Mouse (Mus musculus) heart, postnatal 14 days (tissue): ENCODE measurements around the gene Pagr1b. TPM values are rescaled to one million over a fixed set of nuclear protein-coding genes. Genes with fewer than 3 reads are reported as not detected.

Experiments
- DNase-seq, 2 experiments: peaks; one replicate each; pipeline ENCODE4 v3.0.0; 2021 to 2022
- intact Hi-C: fragments of 180-260 bp; cut with DNase I; formaldehyde crosslinking; loops from one replicate; pipeline ENCODE4 v1.15.1; 2025
- microRNA-seq, 2 experiments: library from miRNA; unstranded; fragments of <30 nt; microRNA quantifications; one replicate each; pipeline ENCODE4 v1.2.0; 2021 to 2022
- total RNA-seq, 2 experiments: library from RNA; stranded (reverse); gene quantifications; 2 replicates each; pipeline ENCODE4 v1.2.3; 2021

Gene Pagr1b
- total RNA-seq, 2 experiments from 2014 or later: not detected

GRCm38 (mm10) chr7:126961965-126962364, 54.3 kb downstream of the Pagr1b start:
- no peak for DNase-seq
- intact Hi-C loops: no loop called here

GRCm38 (mm10) chr7:126961095-126961494, 55.2 kb downstream of the Pagr1b start:
- DNase-seq: no peak
- intact Hi-C loops: no loop called here

- intact Hi-C loops: no loop called here
- no peak for DNase-seq
Observed at GRCm38 (mm10) chr7:126959780-126960179, 56.5 kb downstream of the Pagr1b start.

DNA sequence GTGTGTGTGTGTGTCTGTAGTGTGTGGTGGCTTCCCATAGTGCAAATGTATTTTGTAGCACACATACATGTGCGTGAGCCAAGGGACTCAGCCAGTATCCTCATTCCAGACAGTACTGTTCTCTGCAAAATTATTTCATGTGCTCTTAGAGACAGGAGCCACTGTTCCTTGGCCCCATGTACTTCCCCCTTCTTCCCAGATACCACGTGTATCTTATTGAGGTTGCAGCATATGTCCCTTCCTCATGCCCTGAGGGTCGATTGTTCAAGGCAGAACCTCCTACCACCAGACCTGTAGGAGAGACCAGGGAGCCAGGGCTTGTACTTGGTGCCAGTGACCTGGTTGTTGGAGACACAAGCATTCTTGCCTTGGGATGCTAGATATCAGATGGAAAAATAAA, 61.2 kb downstream of the Pagr1b start:
- intact Hi-C loops: no loop called here
- DNase-seq: no peak

DNA sequence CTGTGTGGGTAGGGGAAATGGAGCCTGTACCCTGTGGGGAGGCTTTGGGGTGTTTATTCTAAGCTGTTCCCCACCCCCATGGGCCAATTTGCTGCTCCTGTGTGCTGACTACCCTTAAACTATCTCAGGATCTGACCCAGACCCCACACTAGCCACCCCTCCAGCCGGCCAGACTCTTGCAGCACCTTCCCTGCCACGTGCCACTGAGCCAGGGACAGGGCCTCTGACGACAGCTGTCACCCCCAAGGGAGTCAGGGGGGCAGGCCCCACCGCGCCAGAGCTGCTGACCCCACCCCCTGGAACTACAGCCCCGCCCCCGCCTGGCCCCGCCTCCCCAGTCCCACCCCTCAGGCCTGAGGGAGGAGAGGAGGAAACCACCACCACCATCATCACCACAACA, 63.6 kb downstream of the Pagr1b start:
- no peak for DNase-seq
- intact Hi-C loops: no loop called here

DNA sequence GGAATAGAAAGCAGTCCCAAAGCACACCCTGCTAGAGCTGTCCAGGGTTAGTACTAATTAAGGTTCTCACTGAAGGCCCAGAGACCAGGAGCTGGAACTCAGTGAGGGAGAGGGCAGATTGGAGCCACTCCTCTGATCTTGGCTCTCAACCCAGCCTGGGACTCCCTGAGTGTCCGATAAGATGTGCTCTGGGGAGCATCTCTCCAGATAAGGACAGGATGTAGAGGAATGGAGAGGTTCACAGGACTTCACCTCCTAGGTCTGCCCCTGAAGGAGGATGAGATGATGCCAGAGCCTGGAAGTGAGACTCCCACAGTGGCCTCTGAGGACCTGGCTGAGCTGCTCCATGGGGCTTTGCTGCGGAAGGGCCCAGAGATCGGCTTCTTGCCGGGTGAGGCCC, 64.5 kb downstream of the Pagr1b start:
- intact Hi-C loops: loop anchor here (2.0 kb wide), 1 partner anchor 25 kb away; the partner anchor contains the start of gene Cdiptos
- no peak for DNase-seq

Small RNAs within 50 kb of the gene (microRNA-seq; reads per million reads assigned to microRNA genes)
- gene Gm44343: 0 reads per million in 2 experiments

Other genes starting within 250 kb of the Pagr1b start
- 10 to 100 TPM; 62.9 to 77.1 TPM for gene Ypel3, start 239.5 kb downstream of the Pagr1b start, total RNA-seq
- gene Tbx6, start 235.0 kb downstream of the Pagr1b start, total RNA-seq: under 1 TPM; 0.44 to 0.62 TPM
- 10 to 100 TPM; 38.8 to 49.6 TPM for gene Ppp4c, start 224.0 kb downstream of the Pagr1b start, total RNA-seq
- gene Fam57b, start 218.8 kb downstream of the Pagr1b start, total RNA-seq: 10 to 100 TPM; 12.9 to 13.7 TPM
- not detected for gene 4930451I11Rik, start 184.8 kb downstream of the Pagr1b start, total RNA-seq
- not detected for gene Doc2a, start 169.1 kb downstream of the Pagr1b start, total RNA-seq
- gene Hirip3, start 154.5 kb downstream of the Pagr1b start, total RNA-seq: 1 to 10 TPM; 5.4 to 7.4 TPM
- gene Ino80e, start 154.1 kb downstream of the Pagr1b start, total RNA-seq: 10 to 100 TPM; 21.2 to 21.4 TPM
- 10 to 100 TPM; 61.4 to 61.7 TPM for gene Taok2, start 131.8 kb downstream of the Pagr1b start, total RNA-seq
- 10 to 100 TPM; 10.9 to 13.0 TPM for gene Tmem219, start 93.6 kb downstream of the Pagr1b start, total RNA-seq
- 1 to 10 TPM; 6.9 to 7.6 TPM for gene Kctd13, start 87.6 kb downstream of the Pagr1b start, total RNA-seq
- under 1 TPM in 1 of 2 experiments, not detected in 1; 0.60 TPM for gene Asphd1, start 66.9 kb downstream of the Pagr1b start, total RNA-seq
- gene Sez6l2, start 65.9 kb downstream of the Pagr1b start, total RNA-seq: 10 to 100 TPM; 14.2 to 17.2 TPM
- 10 to 100 TPM; 63.3 to 66.1 TPM for gene Cdipt, start 40.6 kb downstream of the Pagr1b start, total RNA-seq
- under 1 TPM; 0.45 to 0.59 TPM for gene Cdiptos, start 40.4 kb downstream of the Pagr1b start, total RNA-seq
- 10 to 100 TPM; 44.6 to 45.9 TPM for gene Mvp, start 1.9 kb downstream of the Pagr1b start, total RNA-seq
- 10 to 100 TPM; 15.2 to 20.6 TPM for gene Pagr1a, start 868 bp upstream of the Pagr1b start, total RNA-seq
- gene Gm42742, start 4.6 kb upstream of the Pagr1b start, total RNA-seq: 10 to 100 TPM; 18.0 to 19.8 TPM
- 1 to 10 TPM; 1.1 to 1.2 TPM for gene Prrt2, start 4.7 kb upstream of the Pagr1b start, total RNA-seq
- 10 to 100 TPM; 81.8 to 91.3 TPM for gene Maz, start 10.6 kb upstream of the Pagr1b start, total RNA-seq
- 1 to 10 TPM; 4.6 to 8.2 TPM for gene Kif22, start 26.0 kb upstream of the Pagr1b start, total RNA-seq
- not detected for gene Zg16, start 70.8 kb upstream of the Pagr1b start, total RNA-seq
- 1 to 10 TPM; 1.4 to 3.0 TPM for gene AI467606, start 74.9 kb upstream of the Pagr1b start, total RNA-seq
- not detected for gene Qprt, start 105.7 kb upstream of the Pagr1b start, total RNA-seq
- 1 to 10 TPM in 1 of 2 experiments, under 1 TPM in 1; 0.38 to 2.0 TPM for gene Spn, start 121.3 kb upstream of the Pagr1b start, total RNA-seq
- gene Cd2bp2, start 179.6 kb upstream of the Pagr1b start, total RNA-seq: 10 to 100 TPM; 38.0 to 43.7 TPM
- 10 to 100 TPM; 29.2 to 30.5 TPM for gene Tbc1d10b, start 192.0 kb upstream of the Pagr1b start, total RNA-seq
- gene Mylpf, start 192.4 kb upstream of the Pagr1b start, total RNA-seq: 1 to 10 TPM; 1.1 to 4.2 TPM
- 1 to 10 TPM; 6.9 to 7.0 TPM for gene Zfp553, start 216.6 kb upstream of the Pagr1b start, total RNA-seq
- 10 to 100 TPM in 1 of 2 experiments, 1 to 10 TPM in 1; 7.5 to 18.8 TPM for gene Sept1, start 216.6 kb upstream of the Pagr1b start, total RNA-seq
- gene Zfp771, start 227.8 kb upstream of the Pagr1b start, total RNA-seq: 10 to 100 TPM; 17.8 to 21.3 TPM
- 10 to 100 TPM; 38.4 to 46.7 TPM for gene Dctpp1, start 244.2 kb upstream of the Pagr1b start, total RNA-seq